Mouse (Mus musculus): ENCODE results near the gene Gpr135. TPM values are rescaled to one million over a fixed set of nuclear protein-coding genes. Genes with fewer than 3 reads are reported as not detected.

Gpr135 gene
- polyA plus RNA-seq, 1 experiment from 2014 or later: 7.8 TPM

DNA sequence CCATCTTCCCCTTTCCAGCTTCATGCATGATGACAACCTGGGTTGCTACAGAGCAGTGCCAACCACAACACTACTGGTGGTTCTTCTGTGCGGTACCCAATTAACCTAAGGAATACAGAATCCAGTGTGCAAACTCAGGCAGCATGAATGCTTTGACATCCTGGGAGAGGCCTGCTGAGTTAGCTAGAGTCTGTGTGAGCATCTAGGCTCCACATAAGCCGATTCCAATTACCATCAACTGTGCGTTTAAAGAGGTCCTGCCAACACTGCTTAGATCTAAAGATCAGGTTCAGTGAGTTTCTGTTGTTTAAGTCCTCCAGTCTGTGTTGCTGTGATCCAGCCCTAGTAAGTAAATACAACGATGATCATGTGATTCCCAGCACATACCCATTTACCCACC, 50.6 kb downstream of the Gpr135 start:
- H3K9me3 ChIP-seq (ENCODE audit: control insufficient read depth, low read length): no peaks in the 10 kb centered on the region
- H3K4me3 ChIP-seq (ENCODE audit: low read length): no peak overlapping the region
- WGBS: 82% methylated on average over 4 of the region's 4 CpGs
- no peak for ATAC-seq
- H3K4me1 ChIP-seq (ENCODE audit: control insufficient read depth, insufficient read depth, low read depth, low read length): no peaks in the 10 kb centered on the region
- no peak overlapping the region for H3K4me2 ChIP-seq (ENCODE audit: low read length)
- H3K36me3 ChIP-seq (ENCODE audit: control insufficient read depth, insufficient read depth, low read length): no peaks in the 10 kb centered on the region
- no peak overlapping the region for H3K9ac ChIP-seq (ENCODE audit: low read depth, low read length)
- no peak overlapping the region for H3K27ac ChIP-seq (ENCODE audit: low read depth, low read length)
- H3K27me3 ChIP-seq (replicated peaks; ENCODE audit: control insufficient read depth, insufficient read depth, low read length): no peaks in the 10 kb centered on the region

Other genes starting within 250 kb of the Gpr135 start
- gene Daam1, start 240.0 kb downstream of the Gpr135 start, polyA plus RNA-seq (2015; fragmentation: Nextera tagmentation; extraction: Ambion mirVana): 26.6 and 28.4 TPM in 2 replicates
- gene L3hypdh, start 14.3 kb upstream of the Gpr135 start, polyA plus RNA-seq (2015; fragmentation: Nextera tagmentation; extraction: Ambion mirVana): 11.7 and 12.9 TPM in 2 replicates
- gene Jkamp, start 14.5 kb upstream of the Gpr135 start, polyA plus RNA-seq (2015; fragmentation: Nextera tagmentation; extraction: Ambion mirVana): 129 TPM in 2 replicates
- gene Ccdc175, start 113.9 kb upstream of the Gpr135 start, polyA plus RNA-seq (2015; fragmentation: Nextera tagmentation; extraction: Ambion mirVana): not detected in 2 replicates